Mouse (Mus musculus): ENCODE results near the gene Gsg1l2. TPM values are rescaled to one million over a fixed set of nuclear protein-coding genes. Genes with fewer than 3 reads are reported as not detected.

Gsg1l2 gene
- not detected for polyA plus RNA-seq (2014; fragmentation: Illumina TruSeq; extraction: RNeasy Lipid Tissue Mini Kit (QIAGEN cat#74804))

DNA sequence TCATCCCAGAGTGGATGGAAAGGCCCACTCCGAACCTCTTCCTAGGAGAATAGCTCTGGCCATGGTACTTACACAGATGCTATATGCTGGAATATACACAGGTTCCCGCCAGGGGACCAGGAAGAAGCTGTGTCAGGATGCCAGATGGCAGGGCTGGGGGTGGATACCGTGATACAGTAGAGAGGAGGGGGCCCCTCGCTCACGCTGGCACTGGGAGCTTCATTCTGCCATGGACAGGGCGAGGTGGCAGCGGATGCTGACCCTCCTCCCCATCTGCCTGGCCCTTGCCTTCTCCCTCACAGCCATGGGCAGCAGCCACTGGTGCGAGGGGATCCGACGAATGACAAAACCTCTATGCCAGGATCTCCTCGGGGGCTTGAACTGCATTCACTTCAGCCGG, at the start of gene Gsg1l2:
Gsg1l2 (plus strand) TSS at position 230 of the 400 bp plus-strand sequence.

DNA sequence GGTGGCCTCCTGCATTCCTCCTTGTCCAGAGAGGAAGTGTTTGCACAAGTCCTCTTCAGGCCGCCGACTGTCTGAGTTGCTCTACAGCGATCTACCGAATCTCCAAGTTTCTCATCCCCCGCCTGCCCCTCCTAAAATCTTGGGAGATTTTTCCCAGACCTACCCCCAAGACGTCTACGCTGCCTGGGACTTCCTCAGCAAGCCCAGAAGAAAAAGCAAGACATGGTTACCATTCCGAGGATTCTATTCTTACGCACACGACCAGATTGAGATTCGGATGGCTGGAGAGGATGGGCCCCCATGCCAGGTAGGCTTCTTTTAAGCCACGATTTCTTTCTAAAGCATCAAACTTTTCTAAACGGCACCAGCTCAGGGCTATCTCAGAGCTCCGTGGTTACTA, 3.4 kb upstream of the Gsg1l2 start, which contains the start of gene Glp2r:
Glp2r (minus strand) TSS at position 101 of the 400 bp plus-strand sequence.

DNA sequence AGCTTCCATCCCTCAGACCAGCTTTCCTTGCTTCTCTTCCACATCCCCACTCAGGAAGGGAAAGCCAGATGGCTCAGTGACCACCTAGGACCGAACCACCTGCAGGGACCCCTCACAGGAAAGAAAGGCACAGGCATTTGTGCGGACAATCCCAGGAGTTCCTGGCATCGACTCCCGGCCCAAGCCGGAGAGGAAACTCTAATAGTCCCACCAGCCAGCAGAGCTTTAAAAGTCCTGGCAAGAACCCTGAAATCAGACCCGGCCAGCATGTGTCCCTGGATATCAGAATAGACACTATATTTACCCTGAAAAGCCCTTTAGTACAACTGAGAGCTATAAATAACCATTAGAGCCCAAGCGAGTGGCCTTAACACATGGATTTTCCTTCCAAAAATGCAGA, 23.5 kb downstream of the Gsg1l2 start, which contains the start of gene Dhrs7c:
Dhrs7c (plus strand) TSS at position 257 of the 400 bp plus-strand sequence.

Other genes starting within 250 kb of the Gsg1l2 start
- not detected for gene Rcvrn, start 79.3 kb upstream of the Gsg1l2 start, polyA plus RNA-seq (2014; fragmentation: Illumina TruSeq; extraction: RNeasy Lipid Tissue Mini Kit (QIAGEN cat#74804))
- not detected for gene Glp2r, start 3.5 kb upstream of the Gsg1l2 start, polyA plus RNA-seq (2014; fragmentation: Illumina TruSeq; extraction: RNeasy Lipid Tissue Mini Kit (QIAGEN cat#74804))
- gene Dhrs7c, start 23.6 kb downstream of the Gsg1l2 start, polyA plus RNA-seq (2014; fragmentation: Illumina TruSeq; extraction: RNeasy Lipid Tissue Mini Kit (QIAGEN cat#74804)): not detected
- 0.66 TPM for gene Usp43, start 147.5 kb downstream of the Gsg1l2 start, polyA plus RNA-seq (2014; fragmentation: Illumina TruSeq; extraction: RNeasy Lipid Tissue Mini Kit (QIAGEN cat#74804))
- 2.0 TPM for gene Cfap52, start 191.0 kb downstream of the Gsg1l2 start, polyA plus RNA-seq (2014; fragmentation: Illumina TruSeq; extraction: RNeasy Lipid Tissue Mini Kit (QIAGEN cat#74804))
- gene Stx8, start 191.6 kb downstream of the Gsg1l2 start, polyA plus RNA-seq (2014; fragmentation: Illumina TruSeq; extraction: RNeasy Lipid Tissue Mini Kit (QIAGEN cat#74804)): 21.2 TPM